8 mouse cellular contexts compared by ENCODE assay signal in the genomic region with DNA sequence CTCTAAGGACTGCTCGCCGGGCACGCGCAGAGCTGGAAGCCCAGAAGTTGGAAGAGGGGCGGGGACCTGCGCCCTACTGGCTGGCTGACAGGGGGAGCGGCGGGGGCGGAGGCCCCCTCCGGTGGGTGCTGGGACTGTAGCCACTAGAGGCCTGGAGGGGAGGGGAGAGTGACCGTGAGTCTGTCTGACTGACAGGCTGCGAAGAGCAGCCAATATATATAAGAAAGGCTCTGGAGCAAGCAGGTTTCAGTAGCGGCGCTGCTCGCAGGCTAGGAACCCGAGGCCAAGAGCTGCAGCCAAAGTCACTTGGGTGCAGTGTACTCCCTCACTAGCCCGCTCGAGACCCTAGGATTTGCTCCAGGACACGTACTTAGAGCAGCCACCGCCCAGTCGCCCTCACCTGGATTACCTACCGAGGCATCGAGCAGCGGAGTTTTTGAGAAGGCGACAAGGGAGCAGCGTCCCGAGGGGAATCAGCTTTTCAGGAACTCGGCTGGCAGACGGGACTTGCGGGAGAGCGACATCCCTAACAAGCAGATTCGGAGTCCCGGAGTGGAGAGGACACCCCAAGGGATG. TPM values are rescaled to one million over a fixed set of nuclear protein-coding genes. Genes with fewer than 3 reads are reported as not detected.
DNase-seq lines count a peak whose midpoint lies in the region; ATAC-seq lines count a peak whose summit lies in the region.

Dll4 (plus strand) TSS at position 217 of the 576 bp plus-strand sequence.

- 1% methylated on average over 32 of the region's 33 CpGs for WGBS in forebrain, embryonic 13.5 days
- WGBS in hindbrain, embryonic 13.5 days = under 1% methylated on average over 33 of the region's 33 CpGs
- WGBS in limb, embryonic 15.5 days = under 1% methylated on average over 33 of the region's 33 CpGs
- WGBS in midbrain, embryonic 16.5 days = under 1% methylated on average over 33 of the region's 33 CpGs

- peaks cover 99% of the 10 kb centered on the region for H3K27me3 ChIP-seq in forebrain, embryonic 13.5 days
- peaks cover 100% of the 10 kb centered on the region for H3K27me3 ChIP-seq in hindbrain, embryonic 13.5 days
- H3K27me3 ChIP-seq in limb, embryonic 15.5 days = peaks cover 94% of the 10 kb centered on the region
- H3K27me3 ChIP-seq in midbrain, embryonic 16.5 days (ENCODE audit: control insufficient read depth, insufficient read depth, low read depth, low read length) = peaks cover 56% of the 10 kb centered on the region

- H3K36me3 ChIP-seq in forebrain, embryonic 13.5 days (ENCODE audit: poor library complexity, severe bottlenecking) = no peaks in the 10 kb centered on the region
- H3K36me3 ChIP-seq in hindbrain, embryonic 13.5 days = no peaks in the 10 kb centered on the region
- H3K36me3 ChIP-seq in limb, embryonic 15.5 days = no peaks in the 10 kb centered on the region
- no peaks in the 10 kb centered on the region for H3K36me3 ChIP-seq in midbrain, embryonic 16.5 days (ENCODE audit: control insufficient read depth, insufficient read depth, low read length)

- peak within 1 kb of the TSS; percentile 62 for H3K9ac ChIP-seq in forebrain, embryonic 13.5 days
- peak within 1 kb of the TSS; percentile 68 for H3K9ac ChIP-seq in hindbrain, embryonic 13.5 days
- peak within 1 kb of the TSS; percentile 11 for H3K9ac ChIP-seq in limb, embryonic 15.5 days
- H3K9ac ChIP-seq in midbrain, embryonic 16.5 days (ENCODE audit: low read depth, low read length) = peak within 1 kb of the TSS; percentile 60

- no peaks in the 10 kb centered on the region; the same call in 1 of the 2 replicates for H3K9me3 ChIP-seq in forebrain, embryonic 13.5 days (replicated peaks)
- no peaks in the 10 kb centered on the region for H3K9me3 ChIP-seq in hindbrain, embryonic 13.5 days
- no peaks in the 10 kb centered on the region for H3K9me3 ChIP-seq in limb, embryonic 15.5 days
- no peaks in the 10 kb centered on the region for H3K9me3 ChIP-seq in midbrain, embryonic 16.5 days (replicated peaks; ENCODE audit: control insufficient read depth, low read length, poor library complexity, severe bottlenecking)

- H3K27ac ChIP-seq in forebrain, embryonic 13.5 days = no peak within 1 kb of the TSS
- H3K27ac ChIP-seq in hindbrain, embryonic 13.5 days = peak within 1 kb of the TSS; percentile 23; the same call in 1 of the 2 replicates
- H3K27ac ChIP-seq in limb, embryonic 15.5 days = no peak within 1 kb of the TSS
- H3K27ac ChIP-seq in midbrain, embryonic 16.5 days (ENCODE audit: low read length) = no peak within 1 kb of the TSS

- peak; percentile 58 to 61 for DNase-seq in cerebellum, postnatal 10 days
- DNase-seq in cerebellum, postnatal 4 days (ENCODE audit: low spot score in 2 of 2) = no peak
- peak; percentile 24 for DNase-seq in T-cell, adult 2 months (ENCODE audit: low spot score)
- DNase-seq in urinary bladder, postnatal 25 days (ENCODE audit: low spot score) = no peak

- no peak for ATAC-seq in forebrain, embryonic 13.5 days
- ATAC-seq in hindbrain, embryonic 13.5 days (ENCODE audit: low FRiP score) = no peak
- no peak for ATAC-seq in limb, embryonic 15.5 days (ENCODE audit: insufficient number of reproducible peaks, low FRiP score, low TSS enrichment, low read depth)
- peak; percentile 2; the same call in 1 of the 2 replicates for ATAC-seq in midbrain, embryonic 16.5 days

- H3K4me2 ChIP-seq in forebrain, embryonic 13.5 days = peak within 1 kb of the TSS; percentile 77
- H3K4me2 ChIP-seq in hindbrain, embryonic 13.5 days = peak within 1 kb of the TSS; percentile 83
- H3K4me2 ChIP-seq in limb, embryonic 15.5 days = peak within 1 kb of the TSS; percentile 91
- peak within 1 kb of the TSS; percentile 89 for H3K4me2 ChIP-seq in midbrain, embryonic 16.5 days (ENCODE audit: low read length)

- peaks cover 85% of the 10 kb centered on the region for H3K4me1 ChIP-seq in forebrain, embryonic 13.5 days
- H3K4me1 ChIP-seq in hindbrain, embryonic 13.5 days (replicated peaks) = peaks cover 82% of the 10 kb centered on the region
- H3K4me1 ChIP-seq in limb, embryonic 15.5 days = peaks cover 56% of the 10 kb centered on the region
- H3K4me1 ChIP-seq in midbrain, embryonic 16.5 days (ENCODE audit: control insufficient read depth, insufficient read depth, low read length) = peaks cover 41% of the 10 kb centered on the region

- peak within 1 kb of the TSS; percentile 42 for H3K4me3 ChIP-seq in forebrain, embryonic 13.5 days
- H3K4me3 ChIP-seq in hindbrain, embryonic 13.5 days = peak within 1 kb of the TSS; percentile 49
- H3K4me3 ChIP-seq in limb, embryonic 15.5 days = peak within 1 kb of the TSS; percentile 48
- peak within 1 kb of the TSS; percentile 52 for H3K4me3 ChIP-seq in midbrain, embryonic 16.5 days (ENCODE audit: low read depth, low read length)

RNA-seq across cellular contexts. Expression of gene Dll4, which starts in this region (rescaled TPM):
- 3.9 and 4.0 TPM in 2 replicates for polyA plus RNA-seq in forebrain, embryonic 13.5 days (2015; fragmentation: Nextera tagmentation; extraction: Ambion mirVana)
- polyA plus RNA-seq in hindbrain, embryonic 13.5 days (2015; fragmentation: Nextera tagmentation; extraction: Ambion mirVana) = 5.4 and 5.9 TPM in 2 replicates
- 6.7 and 7.3 TPM in 2 replicates for polyA plus RNA-seq in limb, embryonic 15.5 days (2015; fragmentation: Nextera tagmentation; extraction: Ambion mirVana)
- polyA plus RNA-seq in midbrain, embryonic 16.5 days (2015; fragmentation: Nextera tagmentation; extraction: Ambion mirVana) = 4.4 and 5.0 TPM in 2 replicates

Comparison
In these comparisons a context has a peak if more than half of its experiments do, and no peak if none do; other contexts are left out.
1. DNase-seq: peak in cerebellum, postnatal 10 days (2 of 2) and T-cell, adult 2 months (single experiment); none in cerebellum, postnatal 4 days (0 of 2) and urinary bladder, postnatal 25 days (single experiment).
2. H3K9ac ChIP-seq: peak in every context shown above with its lines; median percentile 68 in hindbrain, embryonic 13.5 days; 62 in forebrain, embryonic 13.5 days; 60 in midbrain, embryonic 16.5 days; 11 in limb, embryonic 15.5 days.
3. Peak in every context shown above with its lines, with median percentiles within 50 percentile points of each other: H3K4me2 ChIP-seq and H3K4me3 ChIP-seq.